Comparison of ENCODE assay signal across 12 mouse cellular contexts in the genomic region with DNA sequence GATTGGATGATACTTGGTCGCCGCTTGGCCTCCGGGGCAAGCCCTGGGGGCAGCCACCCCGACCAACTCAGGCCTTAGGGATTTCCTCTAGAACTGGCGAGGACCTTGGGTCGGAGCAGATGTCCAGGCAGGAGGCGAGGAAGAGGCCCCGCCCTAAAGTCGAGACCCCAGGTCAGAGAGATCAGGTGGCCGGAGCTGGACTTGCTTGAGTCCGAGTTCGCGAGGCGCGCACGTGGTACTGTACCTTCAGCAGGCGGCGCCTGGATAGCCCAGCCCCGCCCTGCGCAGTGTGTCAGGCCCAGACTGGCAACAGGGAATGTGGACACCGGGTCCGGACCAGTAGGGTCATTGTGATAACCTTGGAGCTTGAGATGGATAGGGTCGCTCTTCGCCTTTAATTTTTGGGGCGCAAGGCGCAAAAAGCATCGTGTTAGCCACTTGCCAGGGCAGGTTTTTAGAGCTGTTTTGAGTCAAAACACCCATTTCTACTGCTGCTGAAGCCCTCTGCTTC. TPM values are rescaled to one million over a fixed set of nuclear protein-coding genes. Genes with fewer than 3 reads are reported as not detected.
DNase-seq lines count a peak whose midpoint lies in the region; ATAC-seq and TF ChIP-seq lines count a peak whose summit lies in the region.
"Had no signal": no experiment of that assay in that cellular context is flagged by ENCODE, and none has a peak within 500 bp of the region (broad histone marks: within the 10 kb centered on the region; RNA-seq: fewer than 3 reads in every experiment).

No protein-coding gene starts in this region.

- peak; percentile 60; the same call in 1 of the 2 replicates for ATAC-seq in midbrain, embryonic 13.5 days

- H3K4me1 ChIP-seq in kidney, adult 2 months (ENCODE audit: control insufficient read depth, insufficient read depth, low read length) = no peaks in the 10 kb centered on the region
- H3K4me1 ChIP-seq in midbrain, embryonic 13.5 days (replicated peaks) = peaks cover 30% of the 10 kb centered on the region

- TF ChIP-seq CTCF in kidney, adult 2 months (conservative IDR thresholded peaks at IDR 0.05; ENCODE audit: insufficient read depth, insufficient read length, low read depth, low read length) = no peak

- no peaks in the 10 kb centered on the region for H3K9me3 ChIP-seq in midbrain, embryonic 13.5 days

- no peak overlapping the region for H3K27ac ChIP-seq in kidney, adult 2 months (ENCODE audit: insufficient read depth, low read depth, low read length)
- H3K27ac ChIP-seq in midbrain, embryonic 13.5 days = peak overlapping the region; percentile 70
- H3K27ac ChIP-seq: gastrocnemius, adult 2 months had no signal

- peak overlapping the region; percentile 41 for H3K4me2 ChIP-seq in midbrain, embryonic 13.5 days (replicated peaks)

- no peak overlapping the region for H3K4me3 ChIP-seq in kidney, adult 2 months (ENCODE audit: insufficient read depth, low read depth, low read length)
- H3K4me3 ChIP-seq in midbrain, embryonic 13.5 days (replicated peaks) = peak overlapping the region; percentile 27
- H3K4me3 ChIP-seq: gastrocnemius, adult 2 months had no signal

- H3K36me3 ChIP-seq in kidney, adult 2 months (ENCODE audit: control insufficient read depth, insufficient read depth, low read length) = no peaks in the 10 kb centered on the region
- no peaks in the 10 kb centered on the region for H3K36me3 ChIP-seq in midbrain, embryonic 13.5 days

- 4% methylated on average over 27 of the region's 27 CpGs for WGBS in kidney, adult 2 months
- 2% methylated on average over 27 of the region's 27 CpGs for WGBS in midbrain, embryonic 13.5 days

- H3K9ac ChIP-seq in midbrain, embryonic 13.5 days (replicated peaks) = peak overlapping the region; percentile 57

- no peak for TF ChIP-seq POLR2A in kidney, adult 2 months (IDR thresholded peaks at IDR 0.05; ENCODE audit: low read depth, low read length)

- peak; percentile 30 for DNase-seq in kidney, adult 2 months
- no peak for DNase-seq in kidney, adult 8-10 months
- peak; percentile 34 for DNase-seq in ES-CJ7 (ENCODE audit: low read depth, low spot score)
- peak; percentile 55 for DNase-seq in embryo, embryonic 11 days
- DNase-seq in adrenal gland, postnatal 14 days = no peak
- no peak for DNase-seq in layer of hippocampus, postnatal 25 days (ENCODE audit: extremely low spot score in 1 of 2, low spot score in 1 of 2)
- DNase-seq: gastrocnemius, adult 2 months; right cerebral cortex, postnatal 25 days; thymus, postnatal 4 days had no signal

- H3K27me3 ChIP-seq in kidney, adult 2 months (replicated peaks; ENCODE audit: control insufficient read depth, insufficient read depth, low read length) = peaks cover 12% of the 10 kb centered on the region
- peaks cover 86% of the 10 kb centered on the region for H3K27me3 ChIP-seq in midbrain, embryonic 13.5 days

RNA-seq across cellular contexts. Expression of a gene that starts 3.9 kb away (rescaled TPM):
- polyA plus RNA-seq in kidney, adult 2 months (2012; rRNA removed) = 0.10 and 3.4 TPM in 2 replicates
- polyA plus RNA-seq in midbrain, embryonic 13.5 days (2015; fragmentation: Nextera tagmentation; extraction: Ambion mirVana) = 9.7 and 10.4 TPM in 2 replicates
- total RNA-seq in adrenal gland, postnatal 14 days (2021) = 1.6 and 12.5 TPM in 2 replicates
- under 1 TPM; 0.07 to 0.21 TPM for total RNA-seq in layer of hippocampus, postnatal 25 days (2021)
- total RNA-seq: MEL had no signal
- polyA plus RNA-seq: lung, embryonic 16.5 days had no signal

RNA-seq across cellular contexts. Expression of a gene that starts 41.5 kb away (rescaled TPM):
- polyA plus RNA-seq in kidney, adult 2 months (2012; rRNA removed) = 8.7 and 9.1 TPM in 2 replicates
- 33.4 and 39.1 TPM in 2 replicates for polyA plus RNA-seq in midbrain, embryonic 13.5 days (2015; fragmentation: Nextera tagmentation; extraction: Ambion mirVana)
- total RNA-seq in adrenal gland, postnatal 14 days (2021) = 46.8 and 51.3 TPM in 2 replicates
- total RNA-seq in layer of hippocampus, postnatal 25 days (2021) = 10 to 100 TPM; 48.8 to 70.9 TPM

Comparison
In these comparisons a context has a peak if more than half of its experiments do, and no peak if none do; other contexts are left out.
1. DNase-seq: peak in kidney, adult 2 months (single experiment), ES-CJ7 (single experiment) and embryo, embryonic 11 days (single experiment); none in kidney, adult 8-10 months (0 of 2), adrenal gland, postnatal 14 days (single experiment) and layer of hippocampus, postnatal 25 days (0 of 2).